Mouse (Mus musculus): ENCODE measurements at regions not wholly inside any gene's neighbourhood (a gene's known extent, or its start where the extent isn't known, plus 50 kb on each side); places are given as distances from the start of the nearest gene placed in this dataset.
A peak's percentile ranks its signal among the peaks of the same experiment; 100 is the strongest.

- DNase-seq (ENCODE audit: low read depth, low spot score), result no peak
Observed at GRCm38 (mm10) chr10:71753255-71753654, 405.7 kb downstream of the Ipmk start.

- DNase-seq (ENCODE audit: low read depth, low spot score), result no peak
Observed at GRCm38 (mm10) chr10:71754799-71755198, 407.2 kb downstream of the Ipmk start.

GRCm38 (mm10) chr10:71778903-71779302 lies 431.3 kb downstream of the Ipmk start:
- no peak for DNase-seq (ENCODE audit: low read depth, low spot score)

GRCm38 (mm10) chr10:71789241-71789640 lies 441.7 kb downstream of the Ipmk start:
- DNase-seq (ENCODE audit: low read depth, low spot score), result no peak

- DNase-seq (ENCODE audit: low read depth, low spot score), result no peak
Observed at GRCm38 (mm10) chr10:71789936-71790335, 442.4 kb downstream of the Ipmk start.

GRCm38 (mm10) chr10:71798638-71799037 lies 451.1 kb downstream of the Ipmk start:
- DNase-seq (ENCODE audit: low read depth, low spot score), result no peak

- no peak for DNase-seq (ENCODE audit: low read depth, low spot score)
Observed at GRCm38 (mm10) chr10:71802457-71802856, 454.9 kb downstream of the Ipmk start.

GRCm38 (mm10) chr10:71832633-71833032 lies 485.1 kb downstream of the Ipmk start:
- DNase-seq (ENCODE audit: low read depth, low spot score), result no peak

- DNase-seq (ENCODE audit: low read depth, low spot score), result no peak
Observed at GRCm38 (mm10) chr10:71835018-71835417, 487.5 kb downstream of the Ipmk start.

GRCm38 (mm10) chr10:71857089-71857488 lies 509.5 kb downstream of the Ipmk start:
- no peak for DNase-seq (ENCODE audit: low read depth, low spot score)

- DNase-seq (ENCODE audit: low read depth, low spot score), result peak; percentile 67
Observed at GRCm38 (mm10) chr10:71857518-71857973, 510.0 kb downstream of the Ipmk start.

GRCm38 (mm10) chr10:71893726-71894125 lies 546.2 kb downstream of the Ipmk start:
- DNase-seq (ENCODE audit: low read depth, low spot score), result peak; percentile 20

GRCm38 (mm10) chr10:71905029-71905428 lies 557.5 kb downstream of the Ipmk start:
- DNase-seq (ENCODE audit: low read depth, low spot score), result no peak
